Mouse (Mus musculus): Measurements from ENCODE around the gene Dnaaf2.
A peak's percentile ranks its signal among the peaks of the same experiment; 100 is the strongest.
"Not testable (repeated sequence)": the region's sequence is repeated elsewhere in the genome, so short reads cannot be mapped to it uniquely, and the experiment has no call there.

Dnaaf2 gene

DNA sequence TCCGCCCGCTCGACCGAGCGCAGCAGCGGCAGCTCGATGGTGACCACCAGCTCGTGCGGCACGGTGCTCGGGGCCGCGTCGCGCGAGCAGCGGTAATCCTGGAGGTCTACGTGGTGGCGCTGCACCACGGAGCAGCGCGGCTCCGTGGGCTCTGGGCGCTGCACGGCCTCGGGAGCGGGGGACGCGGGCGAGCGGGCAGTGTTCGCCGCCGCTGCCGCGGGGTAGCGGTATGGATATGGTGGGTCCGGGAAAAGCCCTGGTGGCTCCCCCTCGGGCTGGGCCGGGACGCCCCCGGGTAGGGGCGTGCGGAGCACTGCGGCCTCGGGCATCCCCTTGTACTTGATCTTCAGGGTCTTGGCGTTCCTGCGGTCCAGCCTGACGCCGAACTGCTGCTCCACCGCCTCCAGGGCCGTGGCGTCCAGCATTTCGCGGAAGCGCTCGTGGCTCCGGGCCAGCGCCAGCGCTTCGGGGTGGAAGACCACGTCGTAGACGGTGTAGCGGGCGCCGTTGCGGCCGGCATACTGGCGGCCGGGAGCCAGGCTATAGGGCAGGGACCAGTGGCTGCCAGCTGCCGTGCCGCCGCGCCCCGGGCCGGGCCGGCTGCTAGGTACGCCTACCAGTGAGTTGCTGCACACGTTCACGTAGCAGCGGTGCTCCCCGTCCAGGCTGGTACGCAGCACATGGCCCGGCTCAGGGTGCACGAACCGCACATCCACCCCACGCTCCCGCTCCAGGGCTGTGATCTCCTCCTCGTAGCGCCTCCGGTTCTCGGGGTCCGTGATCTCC is 658 bp downstream of the Dnaaf2 start:
- DNase-seq (ENCODE audit: low spot score): peak; percentile 61

DNA sequence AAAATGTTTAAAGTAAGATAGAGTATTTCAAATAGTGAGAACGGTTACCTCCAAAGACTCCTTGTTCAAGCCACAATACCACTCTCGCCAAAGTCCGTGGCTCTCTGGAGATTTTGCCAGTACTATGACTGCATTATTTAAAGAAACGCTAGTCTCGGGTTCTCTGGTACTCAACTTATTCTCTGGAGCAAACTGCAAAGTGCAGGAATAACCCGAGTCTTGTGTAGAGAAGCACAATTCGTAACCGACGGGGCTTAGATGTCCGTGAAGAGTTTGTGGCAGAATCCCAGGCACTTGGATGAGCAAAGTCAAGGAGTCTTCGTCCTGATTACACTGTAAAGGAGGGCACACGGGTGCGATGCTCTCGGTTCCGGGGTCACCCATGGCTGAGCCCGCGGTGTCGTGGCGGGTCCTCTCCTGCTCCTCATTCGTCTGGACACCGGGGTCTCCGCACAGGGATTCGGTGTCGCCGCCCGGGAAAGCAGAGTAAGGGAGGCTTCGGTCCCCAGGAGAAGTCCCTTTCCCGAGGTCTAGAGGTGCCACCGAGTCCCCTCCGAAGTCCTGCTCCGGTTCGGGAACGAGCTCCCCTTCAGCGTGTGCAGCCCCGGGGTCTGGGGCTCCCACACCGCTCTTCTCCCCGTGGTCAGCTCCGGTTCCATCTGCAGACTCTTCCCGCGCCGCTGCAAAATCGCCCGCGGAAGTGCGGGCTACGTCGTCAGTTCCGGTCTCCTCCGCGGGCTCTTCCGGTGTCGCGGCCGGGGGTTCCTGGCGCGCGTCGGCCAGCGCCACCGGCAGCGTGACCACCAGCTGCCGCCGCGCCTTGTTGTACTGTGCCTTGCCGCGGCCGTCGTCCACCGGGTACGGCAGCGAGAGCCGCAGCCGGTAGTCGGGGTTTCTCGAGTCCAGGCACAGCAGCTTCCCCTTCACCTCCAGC is 1.5 kb downstream of the Dnaaf2 start, which contains the start of gene Gm49383:
Gene Gm49383, minus strand, starts transcription at position 661 of the 934 bp plus-strand sequence.
- peak; percentile 68 for DNase-seq (ENCODE audit: low spot score)

DNA sequence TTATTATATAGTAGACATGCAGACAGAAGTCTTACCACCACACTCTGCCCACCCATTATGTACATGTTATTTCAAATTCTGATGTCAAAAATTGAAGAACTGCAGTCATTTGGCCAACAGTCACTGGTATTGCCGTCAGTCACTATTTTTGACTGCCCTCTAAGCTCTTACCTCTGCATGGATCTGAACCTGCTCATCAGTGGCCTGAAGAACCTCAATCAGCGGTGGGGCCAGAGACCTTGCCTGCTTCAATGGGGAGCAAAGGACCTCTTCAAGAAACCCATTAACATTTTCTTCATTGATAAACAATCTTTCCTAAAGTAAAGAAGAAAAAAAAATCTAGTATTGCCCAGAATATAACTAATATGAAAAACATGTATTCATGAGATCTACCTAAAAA is 5.6 kb downstream of the Dnaaf2 start:
- no peak for DNase-seq (ENCODE audit: low spot score)

DNA sequence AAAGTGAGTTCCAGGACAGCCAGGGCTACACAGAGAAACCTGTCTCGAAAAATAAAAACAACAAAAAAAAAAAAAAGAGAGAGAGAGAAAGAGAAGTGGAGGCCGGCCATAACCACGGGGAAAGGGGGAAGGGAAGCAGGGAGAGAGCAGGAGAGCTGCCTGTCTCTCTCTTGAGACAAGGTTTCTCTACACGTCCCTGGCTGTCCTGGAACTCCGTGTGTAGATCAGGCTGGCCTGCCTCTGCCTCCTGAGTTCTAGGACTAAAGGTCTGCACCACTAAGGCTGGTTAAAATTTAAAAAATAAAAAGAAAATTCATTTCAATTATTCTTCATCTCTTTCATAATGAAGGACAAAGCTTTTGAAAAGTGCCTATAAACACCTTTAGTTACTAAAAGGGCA is 6.8 kb downstream of the Dnaaf2 start:
- no peak for DNase-seq (ENCODE audit: low spot score)

DNA sequence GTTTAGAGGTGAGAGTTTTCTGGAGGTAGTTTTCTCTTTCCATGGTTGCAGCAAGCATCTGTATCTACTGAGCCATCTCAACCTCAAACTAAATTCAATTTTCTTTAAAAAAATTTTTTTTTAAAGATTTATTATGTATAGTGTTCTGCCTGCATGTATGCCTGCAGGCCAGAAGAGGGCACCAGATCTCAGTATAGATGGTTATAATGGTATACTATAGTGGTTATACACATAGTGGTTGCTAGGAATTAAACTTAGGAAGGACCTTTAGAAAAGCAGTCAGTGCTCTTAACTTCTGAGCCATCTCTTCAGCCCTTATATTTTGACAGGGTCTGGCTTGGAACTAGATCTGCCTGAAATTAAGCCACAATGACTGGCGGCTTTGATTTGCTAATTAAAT is 7.7 kb downstream of the Dnaaf2 start:
- DNase-seq (ENCODE audit: low spot score): no peak

DNA sequence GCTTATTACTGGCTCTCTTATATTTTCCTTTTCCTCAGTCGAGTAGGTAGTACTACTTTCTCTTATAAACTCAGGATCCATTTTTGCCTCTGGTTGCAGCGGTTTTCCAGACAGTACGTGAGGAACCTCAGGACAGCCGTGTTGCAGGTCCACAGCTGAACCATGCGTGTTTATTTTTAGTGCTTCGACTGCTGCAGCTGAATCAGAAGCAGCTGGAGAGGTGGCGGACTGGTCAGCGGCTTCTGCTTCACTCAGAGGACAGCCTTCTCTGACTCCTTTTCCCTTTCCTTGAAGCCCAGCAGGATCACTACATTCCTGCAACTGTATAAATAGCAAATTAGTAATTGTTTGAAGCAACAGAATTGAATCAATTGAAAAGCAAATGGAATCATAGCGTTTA is 8.2 kb downstream of the Dnaaf2 start:
- no peak for DNase-seq (ENCODE audit: low spot score)

DNA sequence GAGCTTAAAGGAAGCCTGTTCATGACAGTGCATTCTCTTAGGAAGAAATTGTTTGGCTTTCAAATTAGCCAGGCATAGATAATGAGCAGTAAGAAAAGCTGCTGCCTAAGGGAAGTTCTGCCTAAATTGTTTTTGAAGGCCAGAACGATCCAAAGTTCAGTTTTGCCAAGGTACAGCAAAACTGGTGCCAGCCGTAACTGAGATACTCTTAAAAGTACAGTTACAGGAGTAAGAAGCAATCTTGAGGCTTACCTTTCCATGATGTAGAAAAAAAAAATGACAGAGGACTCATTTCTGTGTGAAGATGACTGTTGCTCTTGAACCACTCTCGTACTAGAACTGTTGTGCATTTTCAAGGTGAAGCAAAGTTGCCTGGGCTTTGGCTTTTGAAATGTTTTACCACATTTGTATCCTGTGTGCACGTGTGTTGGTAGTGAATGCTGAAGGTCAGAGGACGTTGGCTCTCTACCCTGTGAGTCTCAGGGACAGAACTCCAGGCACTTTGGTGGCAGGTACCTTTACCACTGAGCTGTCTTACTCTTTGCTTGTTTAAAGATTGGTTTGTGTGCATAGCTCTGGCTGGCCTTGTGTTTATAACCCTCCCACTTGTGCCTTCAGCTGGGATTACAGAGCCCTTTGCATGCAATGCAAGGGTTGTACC is 11.3 kb downstream of the Dnaaf2 start:
- no peak for DNase-seq (ENCODE audit: low spot score)

DNA sequence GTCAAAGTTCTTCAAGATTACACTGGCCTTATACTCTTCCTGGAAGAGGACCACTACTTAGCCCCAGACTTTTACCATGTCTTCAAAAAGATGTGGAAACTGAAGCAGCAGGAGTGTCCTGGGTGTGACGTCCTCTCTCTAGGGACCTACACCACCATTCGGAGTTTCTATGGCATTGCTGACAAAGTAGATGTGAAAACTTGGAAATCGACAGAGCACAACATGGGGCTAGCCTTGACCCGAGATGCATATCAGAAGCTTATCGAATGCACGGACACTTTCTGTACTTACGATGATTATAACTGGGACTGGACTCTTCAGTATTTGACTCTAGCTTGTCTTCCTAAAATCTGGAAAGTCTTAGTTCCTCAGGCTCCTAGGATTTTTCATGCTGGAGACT is 12.9 kb downstream of the Dnaaf2 start:
- no peak for DNase-seq (ENCODE audit: low spot score)

DNA sequence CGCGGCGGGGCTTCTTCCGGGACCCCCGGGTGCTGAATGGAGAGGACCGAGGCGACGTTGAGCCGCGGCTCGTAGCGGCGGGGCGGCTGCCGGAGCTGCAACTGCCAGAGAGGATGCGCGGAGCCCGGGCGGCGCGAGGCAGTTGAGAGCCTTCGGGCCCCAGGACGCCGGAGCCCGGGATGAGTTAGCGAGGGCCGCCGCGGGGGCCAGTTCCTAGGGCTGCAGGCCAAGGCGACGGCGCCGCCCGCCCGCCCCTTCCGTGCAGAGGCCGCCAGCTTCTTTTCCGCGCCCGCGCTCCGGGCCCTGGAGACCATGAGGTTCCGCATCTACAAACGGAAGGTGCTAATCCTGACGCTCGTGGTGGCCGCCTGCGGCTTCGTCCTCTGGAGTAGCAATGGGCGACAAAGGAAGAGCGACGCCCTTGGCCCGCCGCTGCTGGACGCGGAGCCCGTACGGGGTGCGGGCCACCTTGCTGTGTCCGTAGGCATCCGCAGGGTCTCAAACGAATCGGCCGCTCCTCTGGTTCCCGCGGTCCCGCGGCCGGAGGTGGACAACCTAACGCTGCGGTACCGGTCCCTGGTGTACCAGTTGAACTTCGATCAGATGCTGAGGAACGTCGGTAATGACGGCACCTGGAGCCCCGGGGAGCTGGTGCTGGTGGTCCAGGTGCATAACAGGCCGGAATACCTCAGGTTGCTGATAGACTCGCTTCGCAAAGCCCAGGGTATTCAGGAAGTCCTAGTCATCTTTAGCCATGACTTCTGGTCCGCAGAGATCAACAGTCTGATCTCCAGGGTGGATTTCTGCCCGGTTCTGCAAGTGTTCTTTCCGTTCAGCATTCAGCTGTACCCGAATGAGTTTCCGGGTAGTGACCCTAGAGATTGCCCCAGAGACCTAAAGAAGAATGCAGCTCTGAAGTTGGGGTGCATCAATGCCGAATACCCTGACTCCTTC is 13.6 kb downstream of the Dnaaf2 start:
- DNase-seq (ENCODE audit: low spot score): peak; percentile 46

DNA sequence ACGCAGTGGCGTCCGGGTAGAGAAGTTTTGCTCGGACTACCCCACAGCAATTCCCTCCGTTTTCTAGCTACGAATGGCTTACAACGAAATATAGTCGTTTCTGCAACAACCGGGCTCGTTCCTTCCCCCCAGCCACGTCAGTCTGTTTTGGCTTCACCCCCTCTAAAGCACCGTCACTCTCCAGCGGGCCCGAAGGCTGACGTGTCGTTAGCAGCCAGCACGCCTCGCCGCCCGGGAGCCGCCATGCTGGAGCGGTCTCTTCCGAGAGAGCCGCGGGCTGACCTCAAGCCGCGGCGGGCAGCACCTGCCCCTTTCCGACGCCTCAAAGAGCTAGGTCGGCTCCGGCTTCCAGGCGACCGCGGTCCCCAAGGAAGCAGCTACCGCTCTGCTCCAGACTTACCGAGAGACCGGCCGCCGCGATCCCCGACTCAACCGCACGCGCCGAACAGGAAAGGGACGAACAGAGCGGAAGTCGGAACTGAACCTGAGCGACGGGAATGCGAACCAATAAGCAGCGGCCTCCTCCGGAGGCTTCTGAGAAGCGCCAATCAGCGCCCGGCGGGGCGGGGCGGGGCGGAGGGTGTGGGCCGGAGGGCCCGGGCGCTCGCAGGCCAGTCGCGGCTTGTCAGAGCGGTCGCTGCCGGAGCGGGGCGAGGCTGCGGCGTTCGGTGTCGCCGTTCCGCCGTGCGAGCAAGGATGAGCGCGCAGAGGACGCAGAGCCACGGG is 14.5 kb downstream of the Dnaaf2 start, which contains the start of the genes Rpl36al and Mgat2:
Gene Rpl36al, minus strand, starts transcription at position 501 of the 726 bp plus-strand sequence.
Gene Mgat2, plus strand, starts transcription at position 575 of the 726 bp plus-strand sequence.
- peak; percentile 98 for DNase-seq (ENCODE audit: low spot score)

DNA sequence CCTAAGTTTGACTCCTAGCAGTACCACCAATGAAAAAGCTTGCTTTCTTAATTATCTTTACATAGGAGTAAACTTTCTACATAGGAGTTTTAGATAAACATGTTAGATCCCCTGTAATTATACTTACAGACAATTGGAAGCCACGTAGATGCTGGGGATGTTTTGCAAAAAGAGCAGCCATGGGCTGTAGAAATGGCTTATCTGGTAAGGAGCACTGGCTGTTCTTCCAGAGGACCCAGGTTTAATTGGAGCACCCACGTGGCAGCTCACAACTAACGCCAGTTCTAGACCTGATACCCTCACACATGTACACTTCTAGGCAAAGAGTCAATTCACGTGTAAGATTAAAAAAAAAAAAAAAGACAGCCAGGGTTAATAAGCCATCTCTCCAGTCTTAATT is 16.4 kb downstream of the Dnaaf2 start:
- no peak for DNase-seq (ENCODE audit: low spot score)

DNA sequence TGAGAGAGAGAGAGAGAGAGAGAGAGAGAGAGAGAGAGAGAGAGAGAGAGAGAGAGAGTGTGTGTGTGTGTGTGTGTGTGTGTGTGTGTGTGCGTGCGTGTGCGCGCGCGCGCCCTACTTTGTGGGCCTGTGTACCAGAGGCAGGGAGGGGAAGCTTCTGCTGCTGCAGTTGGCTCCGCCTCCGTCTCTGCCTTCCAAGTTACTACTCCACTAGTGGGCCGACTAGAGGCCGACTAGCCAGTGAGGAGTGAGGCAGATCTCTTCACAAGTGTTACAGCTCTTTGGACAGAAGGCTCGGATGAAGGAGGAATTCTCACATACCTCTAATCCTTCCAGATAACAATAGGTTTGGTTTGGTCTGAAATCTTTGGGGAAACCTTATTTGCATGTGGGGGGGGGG is 18.9 kb downstream of the Dnaaf2 start:
- DNase-seq (ENCODE audit: low spot score): no peak

DNA sequence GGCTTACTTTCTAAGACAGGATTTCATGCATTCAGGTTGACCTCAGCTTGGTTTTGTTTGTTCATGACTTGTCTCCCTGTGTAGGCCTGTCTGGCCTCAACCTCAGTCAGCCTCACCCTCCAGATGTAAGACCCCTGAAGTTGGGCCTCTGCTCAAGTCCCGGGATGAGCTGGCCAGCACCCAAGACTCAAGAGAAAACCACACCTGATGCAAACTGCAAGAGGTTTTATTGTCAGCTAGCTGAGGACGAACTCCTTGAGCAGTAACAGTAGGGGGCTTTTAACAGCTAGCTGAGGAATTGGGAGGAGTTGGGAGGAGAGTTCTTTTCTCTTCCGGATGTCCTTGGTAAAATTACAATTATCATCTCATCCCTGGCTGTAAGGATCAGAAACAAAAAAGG is 20.7 kb downstream of the Dnaaf2 start:
- DNase-seq (ENCODE audit: low spot score): no peak

DNA sequence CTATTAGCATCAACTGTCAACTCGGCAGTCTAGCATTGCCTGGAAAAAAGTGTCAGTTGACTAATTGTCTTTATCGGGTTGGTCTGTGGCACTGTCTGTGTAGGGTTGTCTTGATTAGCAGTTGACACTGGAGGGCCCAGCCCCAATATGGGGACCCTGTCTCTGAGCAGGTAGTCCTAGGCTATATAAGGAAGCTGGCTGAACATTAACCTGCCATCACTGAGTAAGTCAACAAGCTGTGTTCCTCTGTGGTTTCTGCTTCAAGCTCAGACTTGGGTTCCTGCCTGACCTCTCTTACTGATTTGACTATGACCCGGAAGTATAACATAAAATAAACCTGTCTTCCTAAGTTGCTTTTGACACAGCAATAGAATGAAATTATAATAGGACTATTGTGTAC is 22.3 kb downstream of the Dnaaf2 start:
- DNase-seq (ENCODE audit: low spot score): no peak

DNA sequence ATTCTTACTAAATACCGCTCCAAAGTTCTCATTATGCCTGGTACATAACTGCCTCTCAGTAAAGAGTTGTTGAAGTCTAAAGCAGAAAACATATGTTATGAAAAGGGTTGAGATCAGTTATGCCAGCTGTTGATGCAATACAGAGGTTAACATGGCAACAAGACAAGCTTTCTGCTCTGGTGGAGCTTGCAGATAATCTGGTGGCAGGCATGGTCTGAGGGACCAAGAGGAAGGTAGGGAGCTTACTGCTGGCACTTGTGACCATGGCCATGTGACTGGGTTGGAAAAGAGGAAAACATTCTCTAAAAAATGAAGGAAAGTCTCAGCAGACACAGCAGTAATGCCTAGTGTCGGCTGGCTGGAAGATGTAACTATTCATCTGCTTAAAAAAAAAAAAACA is 26.9 kb downstream of the Dnaaf2 start:
- no peak for DNase-seq (ENCODE audit: low spot score)

DNA sequence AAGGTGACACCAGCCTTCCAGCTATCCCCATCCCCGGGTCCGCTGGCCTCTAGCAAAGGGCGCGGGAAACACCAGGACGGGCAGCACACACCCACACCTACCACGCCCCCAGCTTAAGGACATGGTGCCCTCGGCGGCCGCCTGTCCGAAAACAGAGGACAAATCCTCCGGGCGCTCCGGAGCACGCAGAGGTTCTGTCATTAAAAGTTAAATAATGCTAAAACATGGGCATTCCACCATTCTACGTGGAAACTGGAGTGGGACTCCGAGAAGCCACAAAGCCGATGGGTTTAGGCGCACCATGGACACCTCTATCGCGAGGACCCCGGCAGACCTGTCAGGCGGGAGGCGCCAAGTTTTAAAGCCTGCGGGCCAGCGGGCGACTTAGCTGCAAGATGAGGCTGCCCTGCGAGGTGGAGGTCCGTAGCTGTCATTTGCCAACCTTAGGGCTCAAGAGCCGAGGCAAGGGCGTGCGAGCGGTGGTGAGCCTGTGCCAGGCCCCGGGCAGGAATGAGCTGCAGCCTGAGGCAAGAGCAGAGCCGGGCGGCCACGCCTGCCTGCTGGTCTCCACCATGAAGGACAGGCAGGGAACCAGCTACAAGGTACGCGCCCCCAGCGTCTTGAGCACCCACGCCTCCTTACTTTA is 29.6 kb downstream of the Dnaaf2 start, which contains the start of gene Lrr1:
Gene Lrr1, plus strand, starts transcription at position 354 of the 646 bp plus-strand sequence.
- DNase-seq (ENCODE audit: low spot score): peak; percentile 83

DNA sequence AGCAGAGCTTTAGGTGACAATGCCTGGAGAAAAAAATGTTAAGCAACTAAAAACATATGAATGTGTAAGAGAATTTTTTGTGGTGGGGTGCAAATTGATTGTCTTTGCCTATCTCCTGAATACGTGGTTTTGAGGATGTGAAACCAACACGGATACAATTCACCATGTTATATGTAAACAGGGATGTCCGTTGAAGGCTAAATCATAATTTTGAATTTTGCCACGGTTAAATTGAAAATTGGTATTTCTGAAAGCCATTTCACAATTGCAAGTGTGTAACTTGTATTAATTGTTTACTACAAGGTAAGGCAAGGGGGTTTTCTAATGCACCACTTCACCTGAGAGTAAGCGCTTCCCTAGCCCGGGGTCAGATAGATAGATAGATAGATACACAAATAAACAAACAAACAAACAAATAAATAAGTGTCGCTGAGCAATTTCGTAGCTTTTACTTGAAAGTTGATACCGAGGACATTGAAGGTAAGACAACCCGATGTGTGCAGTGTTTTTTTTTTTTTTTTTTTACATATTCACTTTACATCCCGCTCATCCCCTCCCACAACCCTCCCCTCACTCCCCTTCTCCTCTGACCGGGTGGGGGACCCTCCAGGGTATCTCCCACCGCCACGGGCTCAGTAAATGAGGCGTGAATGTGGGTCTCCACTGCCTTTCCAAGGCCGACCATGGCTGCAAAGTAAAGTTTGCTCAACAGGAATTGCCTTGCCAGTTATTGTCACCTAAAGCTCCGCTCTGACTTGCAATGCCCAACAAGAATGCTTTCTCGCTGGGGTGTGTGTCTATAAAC is 30.4 kb downstream of the Dnaaf2 start:
- DNase-seq (ENCODE audit: low spot score): no peak

DNA sequence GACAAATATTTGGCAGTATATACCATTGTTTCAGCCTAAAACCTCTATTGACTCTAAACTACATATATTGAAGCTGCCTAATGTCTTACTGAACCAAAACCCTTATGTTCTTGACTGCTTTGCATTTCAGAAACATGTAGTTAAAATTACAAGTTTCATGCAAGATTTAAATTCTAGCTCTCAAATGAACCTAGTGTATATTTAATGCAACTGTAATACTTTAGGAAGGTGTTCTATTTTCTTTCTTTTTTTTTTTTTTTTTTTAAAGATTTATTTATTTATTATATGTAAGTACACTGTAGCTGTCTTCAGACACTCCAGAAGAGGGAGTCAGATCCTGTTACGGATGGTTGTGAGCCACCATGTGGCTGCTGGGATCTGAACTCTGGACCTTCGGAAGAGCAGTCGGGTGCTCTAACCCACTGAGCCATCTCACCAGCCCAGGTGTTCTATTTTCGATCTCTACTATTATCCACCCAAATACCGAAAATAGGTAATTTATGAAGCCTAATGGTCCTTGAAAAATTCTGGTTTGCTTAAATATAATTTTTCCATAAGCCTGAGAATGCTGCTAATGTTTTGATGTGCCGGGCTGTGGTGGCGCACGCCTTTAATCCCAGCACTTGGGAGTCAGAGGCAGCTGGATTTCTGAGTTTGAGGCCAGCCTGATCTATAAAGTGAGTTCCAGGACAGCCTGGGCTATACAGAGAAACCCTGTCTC is 31.2 kb downstream of the Dnaaf2 start:
- DNase-seq (ENCODE audit: low spot score): not testable (repeated sequence)

All from c-Kit-positive CD71-positive TER-119-positive erythroid progenitor cells, embryonic 14.5 days (primary cell).